Mouse (Mus musculus) layer of hippocampus, postnatal 25 days (tissue): ENCODE results near the gene Abca7. TPM values are rescaled to one million over a fixed set of nuclear protein-coding genes. Genes with fewer than 3 reads are reported as not detected.

ENCODE experiments used
- DNase-seq, 2 experiments: peaks; one replicate each; pipeline ENCODE4 v3.0.0; 2022; ENCODE audit warnings: mixed read lengths in 2 of 2, low spot score in 1 of 2; ENCODE audit errors: extremely low spot score in 1 of 2
- total RNA-seq, 2 experiments: library from RNA; stranded (reverse); gene quantifications; 2 replicates each; pipeline ENCODE4 v1.2.3; 2021

The Abca7 gene
- total RNA-seq, 2 experiments from 2014 or later, result 9.6 to 10.2 TPM

GRCm38 (mm10) chr10:79972831-79973230 lies 23.5 kb upstream of the Abca7 start:
- DNase-seq, result no peak

- DNase-seq, result no peak
These were observed 22.2 kb upstream of the Abca7 start for GRCm38 (mm10) chr10:79974087-79974486.

- no peak for DNase-seq
These were observed 21.6 kb upstream of the Abca7 start for GRCm38 (mm10) chr10:79974668-79975067.

DNA sequence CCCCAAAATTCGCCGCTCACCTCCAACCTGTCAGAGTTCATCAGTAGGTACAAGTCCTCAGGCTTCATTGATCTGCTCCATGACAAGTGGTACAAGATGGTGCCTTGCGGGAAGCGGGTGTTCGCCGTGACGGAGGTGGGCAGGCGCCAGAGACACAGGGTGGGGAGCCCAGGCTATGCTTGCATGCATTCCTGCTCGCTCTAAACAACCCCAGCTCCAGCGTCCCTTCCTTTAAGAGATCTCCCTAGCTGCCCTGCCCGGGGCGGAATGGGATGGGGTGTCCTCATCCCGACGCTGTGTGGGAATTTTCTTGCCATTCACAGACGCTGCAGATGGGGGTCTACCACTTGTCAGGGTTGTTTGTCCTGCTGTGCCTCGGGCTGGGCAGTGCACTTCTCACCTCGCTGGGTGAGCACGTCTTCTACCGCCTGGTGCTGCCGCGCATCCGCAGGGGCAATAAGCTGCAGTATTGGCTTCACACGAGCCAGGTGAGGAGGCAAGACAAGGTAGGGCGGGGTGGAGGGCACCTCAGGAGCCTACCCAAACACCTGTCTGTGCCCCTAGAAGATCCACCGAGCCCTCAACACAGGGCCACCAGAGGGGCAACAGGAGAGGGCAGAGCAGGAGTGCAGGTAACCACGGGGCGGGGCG lies 20.1 kb upstream of the Abca7 start:
- DNase-seq, result no peak

DNA sequence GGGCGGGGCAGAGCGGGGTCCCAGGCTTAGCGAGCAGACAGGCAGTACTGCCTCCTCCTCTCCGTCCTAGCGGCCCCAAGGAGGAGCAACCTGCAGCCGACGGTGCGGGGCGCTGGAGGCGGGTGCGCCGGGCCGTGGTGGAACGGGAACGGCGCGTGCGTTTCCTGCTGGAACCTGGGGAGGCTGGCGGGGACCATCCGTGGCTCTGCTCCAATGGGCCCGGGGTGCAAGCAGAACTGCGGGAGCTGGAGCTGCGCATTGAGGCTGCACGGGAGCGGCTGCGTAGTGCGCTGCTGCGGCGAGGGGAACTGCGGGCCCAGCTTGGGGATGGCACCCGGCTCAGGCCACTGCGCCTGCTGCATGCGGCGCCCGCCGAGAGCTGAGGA lies 19.6 kb upstream of the Abca7 start:
- DNase-seq, result no peak

DNA sequence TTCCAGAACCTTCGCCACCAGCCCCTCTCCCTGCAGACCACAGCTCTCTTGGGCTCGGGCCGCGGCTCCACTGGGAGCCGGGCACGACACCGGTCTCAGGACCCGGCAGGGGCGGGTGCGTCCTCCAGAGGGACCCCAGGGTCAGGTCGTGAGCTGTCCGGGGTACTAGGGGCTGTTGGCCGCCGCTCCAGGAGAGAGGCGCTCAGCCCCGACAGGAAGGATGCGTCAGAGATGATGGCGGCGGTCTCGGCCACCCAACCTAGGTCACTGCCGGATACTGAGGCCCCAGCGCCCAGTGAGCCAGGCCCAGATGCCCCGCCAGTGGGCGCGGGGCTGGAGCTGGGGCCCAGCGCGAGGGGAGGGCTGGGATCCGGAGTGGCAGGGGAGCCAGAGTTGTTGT lies 19.0 kb upstream of the Abca7 start:
- DNase-seq, result no peak

GRCm38 (mm10) chr10:79978061-79978460 lies 18.2 kb upstream of the Abca7 start:
- no peak for DNase-seq

DNA sequence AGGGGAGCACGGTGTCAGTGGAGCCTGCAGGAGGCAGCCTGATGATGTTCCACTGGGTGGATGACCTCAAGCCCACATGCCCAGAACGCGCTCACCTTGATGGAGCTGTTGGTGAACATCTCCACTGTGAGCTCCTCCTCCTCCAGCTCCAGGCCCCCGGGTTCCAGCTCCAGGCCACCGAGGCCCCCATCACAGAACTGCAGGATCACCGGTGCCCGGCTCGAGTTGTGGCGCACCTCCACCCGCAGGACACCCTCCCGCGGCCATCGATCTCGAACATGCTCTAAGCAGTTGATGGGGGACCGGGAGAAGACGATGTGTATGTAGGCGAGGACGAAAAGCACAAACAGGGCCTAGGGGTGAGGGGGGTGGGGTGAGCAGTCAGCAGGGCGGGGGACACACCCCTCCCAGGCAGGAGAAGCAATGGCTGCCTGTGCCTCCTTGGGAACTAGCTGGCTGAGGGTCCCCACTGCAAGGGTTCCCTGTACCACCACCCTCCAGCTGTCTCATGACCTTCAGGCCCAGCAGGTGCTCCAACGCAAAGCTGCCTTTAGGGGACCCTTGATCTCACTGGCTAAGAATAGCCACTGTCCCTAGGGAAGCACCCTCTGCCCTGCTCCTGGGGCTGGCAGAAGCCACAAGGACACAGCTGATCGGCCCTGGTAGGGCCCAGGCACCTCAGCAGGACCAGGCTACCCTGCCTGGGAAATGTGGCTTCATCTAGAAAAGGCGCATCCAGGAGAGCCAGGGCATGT lies 16.7 kb upstream of the Abca7 start:
- no peak for DNase-seq

- DNase-seq, result no peak
These were observed 13.1 kb upstream of the Abca7 start for GRCm38 (mm10) chr10:79983205-79983604.

GRCm38 (mm10) chr10:79983670-79984069 lies 12.6 kb upstream of the Abca7 start:
- DNase-seq, result peak; percentile 65 to 70

GRCm38 (mm10) chr10:79984195-79984816 lies 12.0 kb upstream of the Abca7 start, which contains the start of gene Tmem259:
Gene Tmem259, minus strand, starts transcription at chr10:79984330.
- peak; percentile 67 to 71 for DNase-seq

DNA sequence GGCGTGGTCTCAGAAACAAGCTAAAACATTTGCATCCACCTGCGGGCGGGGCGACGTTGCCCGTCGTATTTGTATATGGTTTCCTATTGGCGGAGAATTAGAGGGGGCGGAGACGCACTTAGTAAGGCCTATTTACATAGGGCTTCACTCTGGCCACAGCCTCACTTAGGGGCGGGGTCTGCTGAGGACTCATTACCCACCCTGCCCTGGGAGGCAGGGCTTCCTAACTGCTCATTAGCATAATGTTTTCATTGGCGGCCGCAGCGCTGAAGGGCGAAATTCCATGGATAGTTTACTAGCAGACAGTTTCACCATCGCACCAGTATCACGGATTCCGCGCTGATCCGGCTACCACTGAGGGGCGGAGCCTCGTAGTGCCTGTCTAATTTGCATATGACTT lies 11.4 kb upstream of the Abca7 start:
- peak; percentile 73 to 94 for DNase-seq

DNA sequence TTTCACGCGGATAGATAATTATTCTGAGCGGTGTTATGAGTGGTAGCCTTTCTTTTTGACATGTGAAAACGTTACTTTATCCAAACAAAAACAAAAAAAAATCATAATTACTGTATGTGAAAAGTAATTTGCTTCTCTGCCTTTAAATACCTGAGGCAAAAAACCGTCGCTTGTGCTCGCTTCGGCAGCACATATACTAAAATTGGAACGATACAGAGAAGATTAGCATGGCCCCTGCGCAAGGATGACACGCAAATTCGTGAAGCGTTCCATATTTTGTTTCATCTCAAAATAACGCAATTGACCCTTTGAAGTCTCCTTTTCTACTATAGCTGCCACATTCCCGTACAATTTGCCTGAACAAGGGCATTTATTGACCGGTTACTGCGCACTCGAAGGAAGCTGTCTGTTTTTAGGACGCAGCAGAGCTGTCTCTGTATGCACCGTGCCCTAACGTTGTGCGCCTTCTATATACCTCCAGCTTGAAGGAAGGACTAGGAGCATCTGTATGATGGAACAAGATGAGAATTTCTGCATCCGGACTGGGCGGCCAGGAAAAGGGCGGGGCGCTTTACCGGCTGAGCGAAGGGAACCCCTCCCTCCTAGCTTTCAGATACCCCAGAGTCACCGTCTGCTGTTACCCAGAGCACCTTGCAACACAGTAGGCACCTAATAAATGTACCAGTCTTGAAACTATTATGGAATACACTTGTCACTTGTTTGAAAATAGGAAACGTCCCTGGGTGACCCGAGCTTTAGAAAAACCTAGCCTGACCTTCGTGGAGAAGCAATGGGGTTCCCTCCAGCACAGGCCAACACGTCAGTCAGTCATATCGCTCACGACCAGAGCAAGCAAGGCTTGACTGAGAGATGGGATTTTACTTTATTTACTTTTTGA lies 10.7 kb upstream of the Abca7 start:
- peak; percentile 40 to 46 for DNase-seq

DNA sequence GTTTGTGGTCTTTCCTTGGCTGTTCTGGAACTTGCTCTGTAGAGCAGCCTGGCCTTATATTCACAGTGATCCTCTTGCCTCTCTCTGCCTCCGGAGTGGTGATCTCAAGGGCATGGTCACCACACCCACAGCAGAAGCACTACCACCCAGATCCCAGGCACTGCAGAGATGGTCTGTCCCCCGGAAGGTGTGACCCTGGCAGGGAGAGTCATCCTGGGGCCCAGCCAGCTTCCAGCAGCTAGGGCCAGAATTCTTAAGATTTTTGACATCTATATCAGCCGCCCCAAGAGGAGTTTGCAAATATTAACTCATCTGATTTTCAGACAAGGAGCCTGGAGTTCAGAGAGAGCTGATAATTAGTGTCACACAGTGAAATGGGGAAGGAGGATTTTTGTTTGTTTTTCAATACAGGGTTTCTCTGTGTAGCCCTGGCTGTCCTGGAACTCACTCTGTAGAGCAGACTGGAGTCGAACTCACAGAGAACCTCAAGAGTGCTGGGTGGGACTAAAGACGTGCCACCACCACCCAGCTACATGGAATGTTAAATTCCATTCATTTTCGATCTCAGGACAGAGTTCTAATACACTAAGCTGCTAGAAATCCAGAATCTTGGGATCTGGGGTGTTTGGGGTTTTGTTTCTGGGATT lies 9.9 kb upstream of the Abca7 start:
- no peak for DNase-seq

GRCm38 (mm10) chr10:79986963-79987362 lies 9.3 kb upstream of the Abca7 start:
- DNase-seq, result peak; percentile 78 to 92

DNA sequence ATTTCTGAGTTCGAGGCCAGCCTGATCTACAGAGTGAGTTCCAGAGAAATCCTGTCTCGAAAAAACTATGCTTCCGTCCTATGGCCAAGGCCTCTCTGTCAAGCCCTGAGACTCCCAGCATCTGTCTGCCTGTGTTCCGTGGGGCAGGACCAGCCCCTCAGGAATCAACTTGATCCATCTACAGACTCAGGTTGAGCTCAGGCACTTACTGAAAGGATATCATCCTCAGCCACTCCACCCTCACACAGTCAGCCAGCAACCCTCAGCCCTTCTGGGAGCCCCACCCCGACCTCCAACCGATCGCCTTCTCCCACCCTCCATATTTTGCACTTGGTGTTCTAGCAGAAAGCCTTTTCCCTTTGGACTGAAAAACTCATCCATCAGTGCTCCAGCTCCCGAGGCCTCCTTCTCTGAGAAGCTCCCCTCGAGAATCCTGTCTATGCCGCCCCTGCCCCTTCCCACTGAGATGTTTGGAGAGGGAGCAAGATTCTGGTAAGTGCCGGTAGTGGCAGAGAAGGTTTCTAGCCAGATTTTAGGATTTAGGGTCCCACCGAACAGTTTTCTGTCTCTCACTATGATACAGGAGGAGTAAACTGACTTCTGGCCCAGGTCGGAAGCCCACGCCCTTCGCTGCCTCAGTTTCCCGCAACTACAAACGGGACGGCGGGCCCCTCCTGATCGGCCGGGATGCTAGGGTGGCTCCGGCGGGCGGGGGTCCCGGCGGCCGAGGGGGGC lies 8.4 kb upstream of the Abca7 start:
- no peak for DNase-seq

DNA sequence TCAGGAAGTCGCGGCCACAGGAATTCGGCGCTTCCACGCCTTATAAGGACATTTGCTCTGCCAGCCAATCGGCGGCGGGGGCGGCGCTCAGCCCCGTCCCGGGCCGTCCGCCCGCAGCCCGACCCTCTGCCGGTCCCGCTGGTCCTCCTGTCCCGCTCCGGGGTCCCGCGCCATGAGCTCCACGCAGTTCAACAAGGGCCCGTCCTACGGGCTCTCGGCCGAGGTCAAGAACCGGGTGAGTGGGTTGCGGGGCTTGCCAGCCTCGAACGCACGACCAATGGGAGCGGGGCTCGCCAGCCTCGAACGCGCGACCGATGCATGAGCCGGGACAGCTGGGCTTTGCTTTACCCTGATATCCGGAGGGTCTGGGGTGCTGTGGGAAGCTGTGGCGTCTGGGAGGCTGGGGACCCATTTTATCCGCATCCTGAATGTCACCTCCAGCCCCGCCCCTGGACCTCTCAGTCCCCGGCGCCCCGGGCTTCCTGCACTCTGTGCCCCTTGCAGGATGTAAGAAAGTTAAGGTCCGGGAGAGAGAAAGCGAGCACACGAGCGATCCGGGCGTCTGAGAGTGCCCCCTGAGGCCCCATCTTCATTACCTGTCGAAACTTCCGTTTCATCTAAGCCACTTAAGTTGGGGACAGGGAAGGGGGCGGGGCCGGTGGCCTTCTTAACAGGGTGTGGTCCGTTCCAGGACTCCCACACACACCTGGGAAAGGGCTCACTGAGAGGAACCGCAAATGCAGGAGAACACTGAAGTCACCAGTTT lies 7.6 kb upstream of the Abca7 start, which contains the start of gene Cnn2:
Cnn2 (plus strand) TSS at position 79 of the 766 bp plus-strand sequence.
- DNase-seq, result no peak

DNA sequence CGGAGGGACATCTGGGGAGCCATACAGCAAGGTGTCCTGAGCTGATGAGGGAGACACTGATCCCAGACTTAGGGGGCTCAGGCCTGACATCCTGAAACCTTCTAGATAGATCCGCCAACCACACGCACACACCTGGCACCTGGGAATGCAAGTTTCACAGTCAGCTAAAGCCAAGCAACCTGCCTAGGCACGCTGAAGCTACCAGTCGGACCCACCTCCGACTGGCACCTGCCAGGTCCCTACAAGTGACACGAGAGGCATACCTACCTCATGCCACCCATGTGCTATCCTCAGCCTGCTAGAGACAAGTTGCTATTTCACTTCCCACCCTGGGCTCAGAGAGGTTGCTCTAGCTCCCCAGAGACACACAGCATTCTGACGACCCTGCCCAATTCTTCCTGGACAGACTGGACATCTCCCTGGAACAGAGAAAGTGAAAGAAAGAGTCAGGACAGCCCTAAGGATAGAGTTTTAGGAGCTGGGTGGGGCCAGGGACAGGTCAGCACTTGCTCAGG lies 7.0 kb upstream of the Abca7 start:
- no peak for DNase-seq
